Mouse (Mus musculus): ENCODE measurements around the gene Art1.

- no peak for TF ChIP-seq CTCF (conservative IDR thresholded peaks at IDR 0.05 in 1 of 2, IDR thresholded peaks at IDR 0.05 in 1 of 2; ENCODE audit: low read depth in 2 of 2, low read length in 2 of 2)
- TF ChIP-seq USF1 (IDR thresholded peaks at IDR 0.05; ENCODE audit: low read depth, low read length) = no peak
- no peak for TF ChIP-seq USF2 (conservative IDR thresholded peaks at IDR 0.05; ENCODE audit: low read depth, low read length)
- no peak for TF ChIP-seq CHD2 (IDR thresholded peaks at IDR 0.05; ENCODE audit: low read length)
- no peak for TF ChIP-seq ZNF384 (IDR thresholded peaks at IDR 0.05; ENCODE audit: low read depth, low read length)
- no peak for TF ChIP-seq ELF1 (IDR thresholded peaks at IDR 0.05; ENCODE audit: low read depth, low read length)
- TF ChIP-seq E2F4 (IDR thresholded peaks at IDR 0.05; ENCODE audit: insufficient replicate concordance, low read depth, low read length) = no peak
- TF ChIP-seq CHD1 (IDR thresholded peaks at IDR 0.05; ENCODE audit: low read depth, low read length) = no peak
These were observed 8.2 kb downstream of the Art1 start for GRCm38 (mm10) chr7:102109746-102110145.
